Mouse (Mus musculus): ENCODE data around the gene Gmppb.
"Not testable (repeated sequence)": the region's sequence is repeated elsewhere in the genome, so short reads cannot be mapped to it uniquely, and the experiment has no call there.

Gene Gmppb

DNA sequence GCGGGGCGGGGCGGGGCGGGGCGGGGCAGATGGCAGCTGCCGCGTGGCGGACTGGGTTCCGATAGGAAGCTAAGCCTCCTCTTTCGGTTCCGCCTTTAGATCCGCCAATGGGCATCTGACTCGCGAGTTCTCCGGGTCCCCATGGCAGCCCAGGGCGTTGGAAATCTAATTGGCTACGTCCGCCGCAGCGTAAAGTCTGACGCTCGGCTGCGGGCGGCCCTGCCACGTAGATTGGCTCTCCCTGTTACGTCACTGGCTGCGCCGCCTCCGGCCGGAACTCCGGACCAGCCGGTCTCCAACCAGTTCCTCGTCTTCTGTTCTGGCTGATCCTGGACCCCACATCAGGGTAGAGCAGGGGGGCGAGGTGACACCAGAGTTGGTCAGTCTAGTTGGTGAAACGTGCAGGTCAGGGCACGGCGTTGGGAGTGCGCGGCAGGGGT is at the start of gene Gmppb:
Gmppb (plus strand) TSS at position 227 of the 440 bp plus-strand sequence.
- peak; percentile 97 to 98 for DNase-seq

DNA sequence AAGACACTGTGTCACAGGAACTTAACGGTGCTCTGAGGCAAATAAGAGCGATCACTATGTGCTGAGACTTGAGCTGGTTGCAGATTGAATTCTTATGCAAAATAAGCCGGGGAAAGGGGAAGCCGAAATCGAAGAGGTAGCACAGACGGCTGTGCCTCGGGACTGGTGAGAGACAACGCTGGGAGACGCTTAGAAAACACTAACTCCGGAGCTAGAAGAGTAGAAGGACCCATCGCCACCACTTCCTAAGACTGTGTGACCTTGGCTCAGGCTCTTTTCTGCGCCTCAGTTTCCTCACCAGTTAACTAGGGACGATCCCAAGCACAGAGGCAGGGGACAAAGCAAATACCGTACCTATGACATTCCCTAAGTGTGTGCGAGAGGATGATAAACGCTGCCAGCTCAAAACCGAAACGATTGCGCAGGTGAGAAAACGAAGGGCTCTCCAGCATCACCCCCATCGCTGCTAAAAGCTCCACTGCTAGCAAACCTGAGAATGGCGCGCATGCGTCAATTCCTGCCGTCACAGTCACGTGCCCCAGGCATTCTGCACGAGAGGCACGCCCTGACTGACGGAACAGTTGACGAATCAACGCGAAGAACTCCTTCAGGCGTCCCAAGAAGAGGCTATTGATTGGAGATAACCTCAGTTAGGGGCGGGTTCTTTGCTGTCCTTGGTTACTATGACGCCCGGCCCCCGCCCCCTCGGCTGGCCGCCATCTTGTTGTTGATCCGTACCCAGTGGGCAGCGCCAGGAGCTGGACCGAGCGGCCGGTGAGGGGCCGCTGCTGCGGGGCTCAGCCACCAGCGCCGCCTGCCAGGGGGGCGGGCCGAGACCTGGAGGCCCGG is 46.9 kb upstream of the Gmppb start, which contains the start of gene Ip6k1:
Ip6k1 (plus strand) TSS at position 580 of the 849 bp plus-strand sequence.
- DNase-seq: peak; percentile 100

DNA sequence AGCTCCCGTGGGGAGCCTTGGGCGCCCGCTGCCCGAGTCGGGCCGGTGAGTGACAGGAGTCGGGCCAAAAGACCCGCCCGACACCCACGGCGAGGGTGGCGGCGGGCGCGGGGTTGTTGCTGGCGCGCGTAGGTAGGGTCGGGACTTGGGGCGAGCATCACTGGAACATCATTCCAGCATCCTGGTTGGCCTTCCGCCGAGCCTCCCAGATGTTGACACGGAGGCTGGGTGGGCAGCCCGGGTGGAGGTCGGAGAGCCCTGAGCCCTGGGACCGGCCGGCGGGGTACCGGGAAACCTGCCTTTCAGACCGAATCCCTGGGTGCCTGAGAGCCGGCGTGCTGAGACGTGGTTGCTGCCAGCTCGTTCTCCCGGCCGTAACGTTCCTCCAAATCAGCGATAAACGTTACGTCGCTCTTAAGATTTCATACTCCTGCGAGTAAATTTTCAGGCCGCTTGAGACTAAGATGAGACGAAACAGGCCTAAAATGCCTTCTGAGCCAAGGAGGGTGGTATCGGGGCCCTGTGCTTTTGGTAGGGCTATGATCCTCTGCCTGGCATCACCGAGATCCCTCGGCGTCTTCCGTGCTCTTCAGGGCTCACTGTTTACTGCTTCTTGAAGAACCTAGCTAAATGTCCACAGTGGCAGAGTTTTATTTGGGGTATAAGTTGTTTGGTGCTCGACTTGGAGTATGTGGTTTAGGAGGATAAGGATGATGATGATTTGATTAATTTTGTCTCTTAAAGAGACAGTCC is 46.1 kb upstream of the Gmppb start:
- DNase-seq: no peak

DNA sequence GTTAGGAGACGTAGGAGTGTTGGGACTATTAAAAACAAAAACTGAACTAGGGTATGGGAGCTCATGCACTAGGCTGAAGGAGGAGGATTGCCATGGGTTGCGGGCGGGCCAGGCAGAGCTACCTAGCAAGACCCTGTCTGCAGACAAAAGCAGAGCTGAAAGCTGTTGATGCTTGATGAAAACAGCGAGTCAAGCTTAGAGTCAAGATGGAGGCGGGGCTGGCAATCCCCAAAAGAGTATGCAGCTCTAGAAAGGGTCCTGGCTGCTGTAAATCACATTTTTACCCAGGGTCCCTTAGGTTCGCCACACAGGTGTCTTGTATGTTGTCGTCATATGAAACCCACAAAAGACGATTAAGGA is 45.5 kb upstream of the Gmppb start:
- no peak for DNase-seq

DNA sequence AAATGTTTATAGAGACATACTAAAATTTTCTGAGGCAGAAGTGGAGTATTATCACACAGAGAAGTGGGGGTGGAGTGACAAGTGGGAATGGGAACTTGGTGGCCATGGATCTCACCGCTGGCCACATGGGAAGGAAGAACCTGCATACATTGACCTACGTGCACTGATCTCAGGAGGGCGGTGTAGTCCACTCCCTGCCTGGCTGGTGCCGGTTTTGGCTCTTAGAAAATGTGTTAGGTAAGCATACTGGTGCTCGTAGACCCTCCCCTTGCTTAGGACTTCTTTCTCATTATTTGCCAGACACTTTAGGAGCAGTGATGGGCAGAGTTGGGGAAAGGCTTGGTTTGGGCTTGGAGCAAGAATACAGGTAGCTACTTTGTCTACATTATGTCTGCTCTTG is 41.0 kb upstream of the Gmppb start:
- DNase-seq: no peak

DNA sequence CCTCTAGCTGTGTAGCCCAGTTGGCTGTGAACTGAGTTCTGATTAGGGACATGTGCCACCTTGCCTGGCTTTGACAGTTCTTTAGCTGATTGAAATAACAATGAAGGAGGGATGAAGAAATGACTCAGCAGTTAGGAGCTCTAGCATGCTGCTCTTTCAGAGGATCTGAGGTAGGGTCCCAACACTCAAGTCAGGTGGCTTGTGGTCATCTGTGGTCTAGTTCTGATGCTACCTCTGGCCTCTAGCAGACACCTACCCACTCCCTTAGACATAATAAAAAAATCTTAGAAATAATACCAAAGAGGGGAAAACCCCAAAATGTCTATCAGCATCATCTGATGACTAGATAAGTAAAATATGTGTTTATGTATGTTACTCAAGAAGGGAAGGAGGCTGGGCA is 38.7 kb upstream of the Gmppb start:
- no peak for DNase-seq

DNA sequence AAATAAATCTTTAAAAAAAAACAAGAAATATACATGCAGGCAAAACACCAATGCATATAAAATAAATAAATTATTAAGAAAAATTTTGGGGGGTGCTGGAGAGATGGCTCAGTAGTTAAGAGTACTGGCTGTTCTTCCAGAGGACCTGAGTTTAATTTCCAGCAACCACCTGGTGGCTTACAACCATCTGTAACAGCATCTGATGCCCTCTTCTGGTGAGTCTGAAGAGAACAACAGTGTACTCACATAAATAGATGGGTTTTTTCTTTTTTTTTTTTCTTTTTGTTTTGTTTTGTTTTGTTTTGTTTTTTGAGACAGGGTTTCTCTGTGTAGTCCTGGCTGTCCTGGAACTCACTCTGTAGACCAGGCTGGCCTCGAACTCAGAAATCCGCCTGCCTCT is 35.5 kb upstream of the Gmppb start:
- not testable (repeated sequence) for DNase-seq

DNA sequence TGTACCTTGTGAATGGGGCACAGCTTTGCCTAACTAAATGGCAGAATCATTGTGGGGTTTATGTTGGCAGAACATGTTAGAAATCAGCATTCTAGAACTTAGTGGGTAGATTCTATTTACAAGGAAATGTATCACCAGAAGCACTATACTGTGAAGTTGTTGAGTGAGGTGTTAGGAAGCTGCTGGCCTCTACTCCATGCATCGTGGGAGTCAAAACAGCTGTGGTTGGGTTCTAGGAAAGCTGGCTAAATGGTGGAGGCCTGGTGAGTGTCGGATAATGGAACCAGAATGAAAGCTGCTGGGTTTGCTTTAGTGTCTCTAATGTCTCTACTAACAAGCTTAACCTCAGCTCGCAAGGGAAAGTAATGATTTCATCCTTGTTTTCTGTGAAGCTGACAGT is 31.9 kb upstream of the Gmppb start:
- no peak for DNase-seq

DNA sequence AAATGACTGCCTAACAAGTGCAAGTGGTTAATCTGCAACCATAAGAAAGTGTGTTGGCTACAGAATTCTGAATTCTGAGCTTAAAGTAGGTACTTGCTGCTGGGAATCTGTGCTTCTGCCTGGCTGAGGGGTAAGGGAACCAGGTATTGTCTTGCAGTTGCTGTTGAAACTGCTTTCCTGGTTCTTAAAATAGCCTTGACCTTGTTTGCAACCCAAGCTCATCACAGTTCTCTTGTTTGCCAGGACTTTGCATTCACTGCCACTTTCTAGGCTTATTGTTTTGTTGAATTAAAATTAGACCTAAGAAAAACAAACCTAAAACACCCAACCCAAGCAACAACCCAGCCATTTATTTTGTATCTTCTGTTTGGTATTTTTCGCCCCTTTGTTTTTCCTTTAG is 28.3 kb upstream of the Gmppb start:
- DNase-seq: no peak

DNA sequence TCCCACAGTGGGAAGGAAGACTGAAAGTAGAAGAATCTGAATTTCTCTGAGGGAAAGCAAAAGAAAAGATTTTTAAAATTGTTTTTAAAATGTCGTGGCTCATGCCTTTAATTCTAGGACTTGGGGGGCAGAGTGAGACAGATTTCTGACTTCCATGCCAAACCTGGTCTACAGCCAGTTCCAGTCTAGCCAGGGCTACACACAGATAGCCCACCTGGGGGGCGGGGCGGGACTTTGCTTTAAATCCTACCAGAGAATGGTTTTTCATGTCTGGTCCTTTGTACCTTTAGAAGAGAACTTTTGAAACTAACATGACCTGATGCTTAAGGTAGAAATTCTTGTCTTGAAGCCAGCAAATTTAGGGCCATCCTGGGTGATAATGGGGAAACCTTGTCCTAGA is 25.8 kb upstream of the Gmppb start:
- no peak for DNase-seq

DNA sequence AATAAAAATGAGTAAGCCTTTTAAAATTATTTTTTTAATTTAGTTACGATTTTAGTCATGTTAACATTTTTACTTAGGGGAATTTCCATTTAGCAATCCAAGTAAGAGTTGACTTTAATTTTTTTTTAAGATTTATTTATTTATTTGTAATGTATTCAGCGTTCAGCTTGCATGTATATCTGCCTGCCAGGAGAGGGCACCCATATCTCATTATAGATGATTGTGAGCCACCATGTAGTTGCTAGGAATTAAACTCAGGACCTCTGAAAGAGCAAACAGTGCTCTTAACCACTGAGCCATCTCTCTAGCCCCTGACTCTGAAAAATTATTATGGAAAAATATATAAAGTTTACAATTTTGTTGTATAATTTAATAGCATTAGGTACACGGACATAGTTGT is 22.5 kb upstream of the Gmppb start:
- no peak for DNase-seq

DNA sequence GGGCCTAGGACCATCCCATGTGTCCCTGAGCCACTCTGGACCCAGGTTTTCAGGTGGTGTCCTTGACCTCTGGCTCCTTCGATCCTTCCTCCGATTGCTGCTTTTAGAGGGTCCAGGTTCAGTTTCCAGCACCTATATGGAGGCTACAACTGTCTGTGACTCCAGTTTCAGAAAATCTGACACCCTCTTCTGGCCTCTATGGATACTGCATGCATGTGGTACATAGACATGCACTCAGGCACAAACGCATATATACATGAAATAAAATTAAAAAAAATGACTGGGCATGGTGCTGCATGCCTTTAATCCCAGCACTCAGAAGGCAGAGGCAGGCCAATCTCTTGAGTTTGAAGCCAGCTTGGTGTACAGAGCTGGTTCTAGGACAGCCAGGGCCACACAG is 21.2 kb upstream of the Gmppb start:
- DNase-seq: no peak

DNA sequence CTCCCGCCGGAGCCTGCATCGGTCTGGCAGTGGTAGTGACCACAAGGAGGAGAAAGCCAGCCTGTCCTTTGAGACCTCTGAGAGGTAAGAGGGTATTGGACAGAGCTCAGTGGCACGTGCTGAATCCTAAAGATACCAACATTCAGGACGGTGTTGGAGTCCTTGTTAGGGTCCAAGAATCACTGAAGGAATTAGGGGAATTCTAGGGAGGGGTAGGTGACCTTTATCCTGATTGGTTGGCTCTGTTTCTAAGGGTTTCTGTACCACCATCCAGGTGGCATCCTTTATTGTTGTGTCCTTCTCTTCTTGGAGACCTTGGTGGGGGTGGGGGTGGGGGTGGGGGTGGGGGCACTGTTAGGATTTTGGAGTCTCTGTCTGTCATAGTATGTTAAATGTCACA is 16.9 kb upstream of the Gmppb start:
- no peak for DNase-seq

DNA sequence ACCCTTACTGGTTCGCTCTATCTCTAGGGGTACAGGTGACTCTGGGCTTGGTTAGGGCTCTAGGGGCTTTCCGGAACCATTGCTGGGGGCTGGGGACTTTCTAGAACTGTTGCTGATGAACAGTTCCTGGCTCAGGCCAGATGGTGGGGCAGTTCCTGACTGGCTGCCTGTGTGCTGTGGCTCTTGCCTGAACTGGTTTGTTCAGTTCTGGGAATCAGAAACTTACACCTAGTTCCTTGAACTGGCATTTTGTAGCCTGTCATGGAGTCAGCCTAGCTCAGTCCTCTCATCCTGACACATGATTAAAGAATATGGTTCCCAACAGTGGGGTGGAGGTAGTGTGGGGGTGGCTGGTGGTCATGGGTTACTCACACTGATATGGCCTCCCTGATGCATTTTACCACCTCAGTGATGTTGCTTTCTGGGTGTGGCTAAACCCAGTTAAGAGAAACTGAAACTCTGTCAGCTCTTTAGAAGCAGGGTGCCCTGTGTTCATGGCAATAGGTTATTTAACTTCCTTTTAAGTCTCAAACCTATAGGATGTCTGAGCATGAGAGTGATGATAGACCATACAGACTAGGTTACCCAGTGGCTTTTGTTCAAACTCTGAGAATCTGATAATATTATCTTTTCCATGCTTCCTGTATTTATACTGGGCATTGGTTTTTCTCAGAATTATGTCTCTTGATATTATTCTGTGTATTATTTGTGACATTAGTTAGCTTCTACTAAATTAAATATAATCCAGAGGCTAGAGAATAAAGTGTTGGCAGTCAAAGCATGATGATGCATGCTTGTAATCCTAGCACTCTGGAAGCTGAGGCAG is 13.5 kb upstream of the Gmppb start:
- DNase-seq: no peak

DNA sequence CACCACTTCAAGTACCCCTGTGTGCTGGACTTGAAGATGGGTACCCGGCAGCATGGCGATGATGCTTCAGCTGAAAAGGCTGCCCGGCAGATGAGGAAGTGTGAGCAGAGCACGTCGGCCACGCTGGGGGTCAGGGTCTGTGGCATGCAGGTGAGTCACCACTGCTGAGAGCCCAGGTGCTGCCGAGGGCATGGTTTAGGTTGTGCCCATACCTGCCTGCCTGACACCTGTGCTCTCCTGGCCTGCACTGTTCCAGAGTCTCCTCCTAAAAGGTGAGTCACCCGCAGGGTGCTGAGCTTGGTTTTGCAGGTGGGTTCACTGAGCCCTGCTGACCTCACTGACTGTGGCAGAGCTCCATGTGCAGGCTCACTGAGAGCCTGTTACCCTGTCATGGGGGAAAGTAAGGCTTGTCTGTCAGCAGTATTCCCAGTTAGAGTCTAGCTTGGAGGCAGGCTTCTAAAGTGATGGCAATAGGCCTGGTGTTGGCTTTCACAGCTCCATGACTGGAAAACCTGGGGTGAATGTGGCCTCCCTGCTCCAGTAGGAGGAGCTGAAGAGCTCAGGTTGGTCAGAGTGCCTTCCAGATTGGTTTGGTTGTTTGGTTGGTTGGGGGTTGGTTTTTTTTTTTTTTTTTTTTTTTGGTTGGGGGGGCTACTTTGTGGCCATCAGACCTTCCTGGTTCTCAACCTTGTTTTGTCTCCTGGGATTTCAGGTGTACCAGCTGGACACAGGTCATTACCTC is 4.1 kb upstream of the Gmppb start:
- no peak for DNase-seq

DNA sequence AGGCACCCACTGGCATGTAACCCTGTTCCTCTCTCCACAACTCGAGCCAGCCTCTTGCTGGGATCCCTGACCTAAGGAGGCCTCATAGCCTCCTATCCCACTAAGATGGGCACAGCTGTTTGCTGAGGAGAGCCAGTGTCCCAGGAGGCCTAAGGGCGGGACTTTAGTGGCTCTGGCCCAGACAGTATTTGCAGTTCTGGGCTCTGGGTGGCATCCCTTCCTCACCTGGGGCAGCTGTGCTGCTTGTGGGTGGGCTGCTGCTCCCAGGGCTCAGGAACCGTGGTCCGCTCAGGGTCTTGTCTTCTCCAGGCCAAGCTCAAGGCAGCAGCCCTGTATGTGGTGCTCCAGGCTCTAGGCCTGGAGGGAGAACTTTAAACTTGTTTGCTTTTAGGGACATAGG is 2.5 kb upstream of the Gmppb start:
- no peak for DNase-seq

DNA sequence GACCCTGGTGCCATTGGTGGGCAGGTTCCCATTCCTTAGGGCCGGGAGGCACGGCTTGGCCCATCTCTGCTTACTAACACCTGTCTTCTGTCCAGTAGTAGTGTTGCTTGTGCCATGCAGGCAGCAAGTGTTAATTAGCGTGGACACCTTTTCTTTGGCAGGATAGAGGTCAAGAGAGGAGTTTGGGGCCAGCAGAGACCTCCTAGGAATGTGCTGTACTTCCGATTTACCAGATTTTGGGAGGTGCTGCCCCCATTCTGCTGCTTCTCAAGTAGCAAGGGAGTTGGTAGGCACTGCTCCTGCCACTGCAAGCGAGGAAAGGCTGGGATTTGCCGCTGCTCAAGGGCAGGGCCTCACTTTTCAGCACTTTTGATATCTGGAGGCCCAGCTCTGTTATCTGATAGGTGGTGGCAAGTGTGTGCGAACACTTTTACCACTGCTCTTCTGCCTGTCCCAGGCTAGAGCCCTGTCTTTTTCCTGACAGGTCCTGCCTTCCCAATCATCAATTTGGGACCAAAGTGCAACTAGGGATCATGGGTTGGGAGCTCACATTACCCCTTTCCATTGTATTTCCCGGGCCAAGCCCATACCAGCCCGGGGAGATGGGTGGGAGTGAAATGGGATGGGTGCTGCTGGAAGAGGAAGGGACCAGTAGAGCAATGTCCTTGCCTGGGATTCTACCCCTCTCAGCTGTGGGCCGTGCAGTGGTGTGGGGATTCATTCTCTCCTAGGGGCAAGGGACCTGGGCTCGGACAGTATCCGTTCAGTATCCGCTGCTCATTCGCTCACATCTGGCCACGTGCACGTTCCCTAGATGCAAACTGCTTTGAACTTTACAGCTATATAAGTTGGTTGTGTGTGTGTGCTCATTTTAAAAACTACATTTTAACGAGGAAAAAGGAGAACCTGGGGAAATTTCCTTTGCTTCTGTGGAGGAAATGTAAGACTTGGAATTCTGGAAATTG is 1.2 kb upstream of the Gmppb start:
- no peak for DNase-seq

DNA sequence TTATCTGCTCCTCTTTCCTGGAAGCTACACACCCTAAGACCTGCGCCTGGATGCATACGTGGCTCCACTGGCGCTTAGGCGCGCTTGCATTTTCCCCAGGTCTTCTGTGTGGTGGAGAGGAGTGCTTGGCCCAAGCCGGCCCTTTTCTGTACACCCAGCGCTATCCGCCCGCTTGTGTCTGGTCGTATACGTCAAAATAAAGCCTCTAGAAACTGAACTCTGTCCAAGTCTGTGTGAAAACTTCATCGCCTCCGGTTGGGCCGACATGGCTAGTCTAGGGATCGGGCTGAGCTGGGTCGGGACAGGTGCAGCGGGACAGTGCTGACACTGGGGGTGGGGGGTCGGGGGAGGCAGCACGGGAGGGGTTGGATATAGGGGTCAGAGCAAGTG is 481 bp upstream of the Gmppb start:
- DNase-seq: no peak

DNA sequence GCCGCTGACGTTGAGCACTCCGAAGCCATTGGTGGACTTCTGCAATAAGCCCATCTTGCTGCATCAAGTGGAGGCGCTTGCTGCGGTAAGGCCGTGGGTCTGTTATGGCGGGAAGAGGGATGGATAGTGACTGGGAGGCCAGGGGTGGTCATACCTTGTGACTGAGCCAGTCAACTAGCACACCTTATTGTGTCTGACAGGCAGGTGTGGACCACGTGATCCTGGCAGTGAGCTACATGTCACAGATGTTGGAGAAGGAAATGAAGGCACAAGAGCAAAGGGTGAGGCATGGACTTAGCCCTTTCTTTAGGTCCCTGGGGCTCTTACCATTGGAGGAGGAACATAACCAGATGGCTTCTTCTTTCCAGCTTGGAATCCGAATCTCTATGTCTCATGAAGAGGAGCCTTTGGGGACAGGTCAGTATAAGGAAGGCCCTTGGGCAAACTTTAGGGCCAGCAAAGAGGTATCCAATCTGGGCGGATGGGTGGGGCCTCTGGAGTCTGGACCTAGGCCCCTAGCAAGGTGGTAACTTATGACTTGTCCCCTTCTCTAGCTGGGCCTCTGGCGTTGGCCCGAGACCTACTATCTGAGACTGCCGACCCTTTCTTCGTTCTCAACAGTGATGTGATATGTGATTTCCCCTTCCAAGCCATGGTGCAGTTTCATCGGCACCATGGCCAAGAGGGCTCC is 664 bp downstream of the Gmppb start:
- DNase-seq: no peak

DNA sequence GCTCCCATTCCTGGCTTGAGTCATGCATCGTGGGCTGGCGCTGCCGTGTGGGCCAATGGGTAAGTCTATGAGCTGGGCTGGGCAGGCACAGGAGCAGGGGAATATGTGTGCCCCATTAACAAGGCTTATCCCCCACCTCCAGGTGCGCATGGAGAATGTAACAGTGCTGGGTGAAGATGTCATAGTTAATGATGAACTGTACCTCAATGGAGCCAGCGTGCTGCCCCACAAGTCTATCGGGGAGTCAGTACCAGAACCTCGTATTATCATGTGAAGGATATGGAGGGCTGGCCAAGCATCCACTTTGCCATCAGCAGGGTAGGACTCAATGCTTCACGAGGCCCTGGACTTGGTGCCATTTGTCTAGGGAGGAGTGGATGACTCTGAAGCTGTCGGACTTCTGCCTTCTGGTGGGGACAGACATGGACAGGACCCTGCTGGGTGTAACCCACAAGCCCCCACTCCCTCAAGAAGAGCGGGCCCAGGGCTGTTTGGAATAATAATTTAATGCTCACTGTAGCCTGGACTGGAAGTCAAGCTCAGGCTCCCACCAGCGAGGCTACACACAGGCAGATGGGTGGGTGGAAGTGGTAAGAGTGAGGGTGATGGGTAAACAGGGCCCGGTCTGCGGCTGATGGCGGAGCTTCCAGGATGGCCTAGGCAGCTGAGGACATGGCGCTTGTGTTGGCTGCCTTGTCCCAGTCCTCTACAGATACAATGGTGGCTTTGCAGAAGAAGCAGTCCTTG is 2.3 kb downstream of the Gmppb start:
- no peak for DNase-seq

All from kidney, postnatal 36 days (tissue).